Mouse (Mus musculus) cerebral cortex, adult 2 months (tissue): ENCODE measurements around the gene Tmf1.

ENCODE experiments used
- WGBS: fragments of 180-500 bp; shearing (Covaris S2); methylation state at CpG from one replicate; pipeline ENCODE4 v1.1.7; 2018; 5-methylcytosine and 5-hydroxymethylcytosine counted together

Tmf1 gene

GRCm38 (mm10) chr6:97204252-97204869, 25.4 kb upstream of the Tmf1 start:
- WGBS = 14% methylated on average over 9 of the region's 9 CpGs

- 86% methylated on average over 3 of the region's 3 CpGs for WGBS
Observed at GRCm38 (mm10) chr6:97202477-97202876, 23.6 kb upstream of the Tmf1 start.

- 60% methylated on average over 3 of the region's 3 CpGs for WGBS
Observed at GRCm38 (mm10) chr6:97200437-97200836, 21.5 kb upstream of the Tmf1 start.

- 5% methylated on average over 11 of the region's 11 CpGs for WGBS
Observed at GRCm38 (mm10) chr6:97179367-97179828, 476 bp upstream of the Tmf1 start.

GRCm38 (mm10) chr6:97175716-97176115, 3.2 kb downstream of the Tmf1 start:
- 73% methylated on average over 11 of the region's 11 CpGs for WGBS

- 74% methylated on average over 6 of the region's 6 CpGs for WGBS
Observed at GRCm38 (mm10) chr6:97150156-97150555, 28.8 kb downstream of the Tmf1 start.

- WGBS = 77% methylated on average over 2 of the region's 2 CpGs
Observed at GRCm38 (mm10) chr6:97149721-97150120, 29.2 kb downstream of the Tmf1 start.

- under 1% methylated on average over 56 of the region's 56 CpGs for WGBS
Observed at GRCm38 (mm10) chr6:97148383-97149251, 30.3 kb downstream of the Tmf1 start, which contains the start of gene Eogt. Gene Eogt (minus strand): TSS chr6:97149182.

- WGBS = 16% methylated on average over 18 of the region's 18 CpGs
Observed at GRCm38 (mm10) chr6:97147755-97148382, 31.1 kb downstream of the Tmf1 start.

GRCm38 (mm10) chr6:97145156-97145555, 33.8 kb downstream of the Tmf1 start:
- WGBS = 79% methylated on average over 7 of the region's 7 CpGs

- WGBS = 62% methylated on average over 7 of the region's 7 CpGs
Observed at GRCm38 (mm10) chr6:97144359-97144758, 34.6 kb downstream of the Tmf1 start.

- 82% methylated on average over 8 of the region's 8 CpGs for WGBS
Observed at GRCm38 (mm10) chr6:97142611-97143010, 36.3 kb downstream of the Tmf1 start.

- WGBS = 74% methylated on average over 7 of the region's 7 CpGs
Observed at GRCm38 (mm10) chr6:97141811-97142210, 37.1 kb downstream of the Tmf1 start.

GRCm38 (mm10) chr6:97132707-97133303, 46.1 kb downstream of the Tmf1 start:
- 94% methylated on average over 5 of the region's 5 CpGs for WGBS

GRCm38 (mm10) chr6:97131808-97132207, 47.1 kb downstream of the Tmf1 start:
- 80% methylated on average over 4 of the region's 4 CpGs for WGBS

- WGBS = 73% methylated on average over 5 of the region's 5 CpGs
Observed at GRCm38 (mm10) chr6:97130979-97131378, 47.9 kb downstream of the Tmf1 start.

GRCm38 (mm10) chr6:97124336-97125010, 54.4 kb downstream of the Tmf1 start:
- 56% methylated on average over 10 of the region's 10 CpGs for WGBS

- WGBS = 72% methylated on average over 4 of the region's 4 CpGs
Observed at GRCm38 (mm10) chr6:97120922-97121321, 58.0 kb downstream of the Tmf1 start.

- WGBS = 91% methylated on average over 3 of the region's 3 CpGs
Observed at GRCm38 (mm10) chr6:97118327-97118726, 60.6 kb downstream of the Tmf1 start.

- WGBS = 81% methylated on average over 5 of the region's 5 CpGs
Observed at GRCm38 (mm10) chr6:97116896-97117295, 62.0 kb downstream of the Tmf1 start.

GRCm38 (mm10) chr6:97114821-97115220, 64.1 kb downstream of the Tmf1 start:
- WGBS = 75% methylated on average over 3 of the region's 3 CpGs
